Mouse (Mus musculus) cerebellum, postnatal 4 days (tissue): ENCODE measurements around the gene Shmt2.

Source experiments
- DNase-seq, 2 experiments: peaks; one replicate each; pipeline ENCODE4 v3.0.0; 2022; ENCODE audit warnings: low spot score in 2 of 2, mixed read lengths in 1 of 2

Gene Shmt2

DNA sequence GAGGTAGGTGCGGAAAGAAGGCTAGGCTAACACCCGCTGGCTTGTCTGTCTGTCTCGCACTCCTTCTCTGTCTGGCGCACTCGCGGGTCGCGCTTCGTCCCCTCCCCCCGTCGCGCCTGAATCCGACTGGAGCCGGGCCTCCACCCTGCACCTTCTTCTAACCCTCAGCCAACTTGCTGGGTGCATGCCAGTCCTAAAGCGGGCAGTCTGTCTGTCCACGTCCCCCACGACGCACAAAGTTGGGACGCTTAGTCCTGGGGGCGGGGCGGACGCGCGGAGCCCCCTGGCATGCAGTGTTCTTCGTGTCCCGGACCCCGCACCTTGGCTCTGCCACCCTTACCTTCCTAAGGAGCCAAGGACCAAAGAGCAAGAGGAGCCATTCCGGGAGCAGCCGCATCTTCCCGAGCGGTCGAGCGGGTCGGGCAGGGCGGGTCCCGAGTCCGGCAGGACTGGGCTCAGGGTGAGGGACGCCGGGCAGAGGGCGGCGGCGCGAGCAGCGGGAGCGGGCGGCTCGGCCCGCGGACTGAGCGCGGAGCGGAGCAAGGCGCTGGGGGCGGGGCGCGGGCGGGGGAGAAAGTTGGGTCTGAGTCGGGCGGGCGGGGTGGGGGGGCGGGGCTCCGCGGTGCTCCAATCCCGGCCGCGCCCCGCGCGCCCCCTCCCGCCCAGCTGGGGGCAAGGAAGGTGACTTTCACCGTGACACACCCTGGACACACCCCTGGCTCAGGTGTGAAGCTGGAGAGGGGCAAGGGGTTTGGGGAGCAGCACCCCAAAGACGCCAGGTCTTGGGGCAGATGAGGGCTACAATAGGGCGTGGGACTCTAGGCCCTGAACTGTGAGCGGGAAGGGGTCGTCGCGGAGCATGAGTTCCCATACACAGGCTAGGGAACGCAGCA is 12.0 kb upstream of the Shmt2 start, which contains the start of gene Nxph4:
Nxph4 (minus strand) TSS at position 524 of the 893 bp plus-strand sequence.
- no peak for DNase-seq

- DNase-seq = no peak
Measured at GRCm38 (mm10) chr10:127531548-127531947, 9.3 kb upstream of the Shmt2 start.

- DNase-seq = no peak
Measured at GRCm38 (mm10) chr10:127530945-127531344, 8.7 kb upstream of the Shmt2 start.

GRCm38 (mm10) chr10:127527481-127527880 is 5.2 kb upstream of the Shmt2 start:
- no peak for DNase-seq

GRCm38 (mm10) chr10:127526681-127527080 is 4.4 kb upstream of the Shmt2 start:
- peak in 1 of 2 experiments; percentile 78 for DNase-seq

GRCm38 (mm10) chr10:127526048-127526447 is 3.8 kb upstream of the Shmt2 start:
- DNase-seq = no peak

GRCm38 (mm10) chr10:127524646-127525255 is 2.5 kb upstream of the Shmt2 start:
- DNase-seq = no peak

- no peak for DNase-seq
Measured at GRCm38 (mm10) chr10:127521611-127522080, 598 bp downstream of the Shmt2 start.

DNA sequence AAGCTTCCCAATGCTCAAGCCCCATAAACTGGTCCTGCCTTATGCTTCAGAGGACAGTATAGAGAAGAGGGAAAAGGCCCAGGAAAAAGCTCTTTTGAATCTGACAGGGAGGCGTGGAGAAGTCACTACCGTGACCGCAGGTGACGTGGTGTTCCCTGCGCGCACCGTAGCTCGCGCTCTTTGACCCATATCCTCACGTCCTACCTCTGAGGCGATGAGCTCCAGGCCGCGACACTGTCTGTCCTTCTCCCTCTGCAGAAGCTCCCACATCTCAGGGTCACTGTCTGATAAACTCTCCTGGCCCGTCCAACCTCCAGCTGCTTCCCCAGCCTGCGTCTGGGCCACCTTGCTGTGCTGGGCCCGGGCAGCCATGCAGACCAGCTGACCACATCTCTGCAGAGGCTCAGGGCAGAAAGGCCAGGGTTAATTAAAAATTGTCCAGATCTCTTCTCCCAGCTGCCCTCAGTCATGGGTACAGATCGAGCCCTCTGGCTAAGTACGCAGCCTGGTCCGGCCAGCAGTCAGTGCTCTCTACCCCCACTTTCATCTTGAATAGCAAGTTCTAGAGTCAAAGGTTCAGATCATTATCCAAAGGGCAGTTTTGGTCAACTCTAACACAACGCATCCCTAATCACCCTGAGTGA is 1.4 kb downstream of the Shmt2 start:
- no peak for DNase-seq

GRCm38 (mm10) chr10:127519903-127520713 is 2.1 kb downstream of the Shmt2 start:
- DNase-seq = no peak

GRCm38 (mm10) chr10:127519041-127519701 is 3.1 kb downstream of the Shmt2 start:
- DNase-seq = no peak

- DNase-seq = no peak
Measured at GRCm38 (mm10) chr10:127517941-127518340, 4.3 kb downstream of the Shmt2 start.

DNA sequence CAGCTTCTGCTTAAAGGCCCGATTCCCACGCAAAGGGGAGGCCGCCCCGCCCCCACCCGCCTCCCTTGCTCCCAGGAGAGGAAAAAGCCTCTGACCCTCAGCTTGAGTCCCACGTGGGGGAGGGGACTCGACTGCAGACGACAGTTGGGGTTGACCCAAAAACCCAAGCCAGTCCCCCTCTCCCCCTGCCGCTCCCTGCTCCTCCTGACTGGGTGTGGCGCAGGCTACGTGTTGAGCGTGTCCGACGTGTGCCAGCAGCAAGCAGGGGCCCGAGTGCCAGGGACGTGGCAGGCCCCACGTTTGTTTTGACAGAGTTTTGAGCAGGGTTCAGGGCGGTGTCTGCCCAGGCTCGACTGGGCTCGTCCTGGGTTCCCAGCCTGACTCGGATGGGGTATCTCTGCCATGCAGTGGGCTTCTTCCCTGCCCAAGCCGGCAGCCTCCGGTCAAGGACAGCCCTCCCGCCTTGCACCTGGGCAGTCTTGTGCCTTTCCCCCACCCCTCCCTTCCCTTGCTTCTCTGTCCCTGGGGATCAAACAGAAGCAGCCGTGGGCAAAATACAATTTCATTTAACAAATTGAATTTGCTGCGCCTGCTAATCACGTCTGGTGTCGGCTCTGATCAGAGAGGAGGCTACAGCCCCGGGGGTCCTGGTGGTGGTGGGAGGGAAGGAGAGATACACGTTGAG is 5.5 kb downstream of the Shmt2 start:
- DNase-seq = no peak

- no peak for DNase-seq
Measured at GRCm38 (mm10) chr10:127515983-127516459, 6.2 kb downstream of the Shmt2 start.

GRCm38 (mm10) chr10:127515271-127515982 is 6.8 kb downstream of the Shmt2 start:
- no peak for DNase-seq

- no peak for DNase-seq
Measured at GRCm38 (mm10) chr10:127514764-127515163, 7.5 kb downstream of the Shmt2 start, which contains the start of gene Ndufa4l2. TSS of gene Ndufa4l2 (plus strand) at chr10:127514967.

GRCm38 (mm10) chr10:127514111-127514698 is 8.0 kb downstream of the Shmt2 start:
- no peak for DNase-seq

DNA sequence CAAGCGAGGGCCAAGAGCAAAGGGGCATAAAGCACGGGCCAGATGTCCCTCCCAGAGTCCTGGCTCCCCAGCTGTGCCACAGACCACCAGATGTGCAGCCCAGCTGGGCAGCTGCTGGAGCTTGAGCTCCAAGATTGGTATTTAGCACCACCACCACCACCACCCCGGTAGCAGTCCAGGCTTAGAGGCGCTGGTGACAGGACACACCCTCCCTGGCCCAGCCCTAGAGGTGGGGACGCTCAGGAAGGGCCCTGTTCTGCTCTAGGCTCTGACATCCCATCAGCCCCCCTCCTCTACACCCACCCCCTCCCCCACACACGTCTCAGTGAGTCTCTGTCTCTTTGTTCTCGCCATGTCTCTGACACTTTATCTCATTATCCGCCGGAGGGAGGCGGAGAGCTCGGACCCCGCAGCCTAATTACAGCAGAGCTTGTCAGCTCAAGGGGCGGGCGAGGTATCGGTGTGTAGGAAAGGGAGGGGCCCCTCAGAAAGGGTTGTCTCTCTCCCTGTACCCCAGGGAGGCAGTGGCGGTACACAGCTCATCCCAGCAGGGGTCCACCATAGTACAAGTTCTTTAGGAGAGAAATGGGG is 8.6 kb downstream of the Shmt2 start:
- no peak for DNase-seq

GRCm38 (mm10) chr10:127512813-127513212 is 9.4 kb downstream of the Shmt2 start:
- peak; percentile 91 to 98 for DNase-seq
